Mouse (Mus musculus) skeletal muscle tissue, adult 2 months (tissue): Measurements from ENCODE around the gene Plcd4.
"Not testable (repeated sequence)": the region's sequence is repeated elsewhere in the genome, so short reads cannot be mapped to it uniquely, and the experiment has no call there.

Source experiments
- DNase-seq: peaks from one replicate; pipeline ENCODE4 v3.0.0-alpha.2; 2012; ENCODE audit warnings: low read depth, low spot score

The Plcd4 gene

GRCm38 (mm10) chr1:74542451-74542961, at the start of gene Plcd4:
TSS of gene Plcd4 (plus strand) at chr1:74542888.
- peak; percentile 79 for DNase-seq

- DNase-seq, result no peak
Observed at GRCm38 (mm10) chr1:74501106-74501505, 41.6 kb upstream of the Plcd4 start.

GRCm38 (mm10) chr1:74505393-74505720, 37.3 kb upstream of the Plcd4 start:
- DNase-seq, result no peak

GRCm38 (mm10) chr1:74505721-74506464, 36.8 kb upstream of the Plcd4 start, which contains the start of gene Cnot9:
TSS of gene Cnot9 (plus strand) at chr1:74506058.
- DNase-seq, result peak; percentile 99

GRCm38 (mm10) chr1:74506471-74506881, 36.2 kb upstream of the Plcd4 start:
- peak; percentile 8 for DNase-seq

- no peak for DNase-seq
Observed at GRCm38 (mm10) chr1:74507780-74508179, 34.9 kb upstream of the Plcd4 start.

GRCm38 (mm10) chr1:74511306-74511705, 31.4 kb upstream of the Plcd4 start:
- DNase-seq, result no peak

GRCm38 (mm10) chr1:74512999-74513398, 29.7 kb upstream of the Plcd4 start:
- not testable (repeated sequence) for DNase-seq

GRCm38 (mm10) chr1:74519875-74520274, 22.8 kb upstream of the Plcd4 start:
- DNase-seq, result no peak

GRCm38 (mm10) chr1:74524746-74525145, 17.9 kb upstream of the Plcd4 start:
- no peak for DNase-seq

- DNase-seq, result no peak
Observed at GRCm38 (mm10) chr1:74528589-74528988, 14.1 kb upstream of the Plcd4 start.

- peak; percentile 89 for DNase-seq
Observed at GRCm38 (mm10) chr1:74538650-74539049, 4.0 kb upstream of the Plcd4 start.

GRCm38 (mm10) chr1:74544184-74544583, 1.5 kb downstream of the Plcd4 start, which contains the start of gene Usp37:
TSS of gene Usp37 (minus strand) at chr1:74544284.
- no peak for DNase-seq

GRCm38 (mm10) chr1:74559061-74559460, 16.4 kb downstream of the Plcd4 start:
- DNase-seq, result no peak

- DNase-seq, result no peak
Observed at GRCm38 (mm10) chr1:74565834-74566233, 23.1 kb downstream of the Plcd4 start.

- no peak for DNase-seq
Observed at GRCm38 (mm10) chr1:74569739-74570719, 27.3 kb downstream of the Plcd4 start.

GRCm38 (mm10) chr1:74582621-74583020, 39.9 kb downstream of the Plcd4 start:
- no peak for DNase-seq

- DNase-seq, result peak; percentile 93
Observed at GRCm38 (mm10) chr1:74584616-74585398, 42.1 kb downstream of the Plcd4 start.

- DNase-seq, result no peak
Observed at GRCm38 (mm10) chr1:74587233-74587772, 44.6 kb downstream of the Plcd4 start.

GRCm38 (mm10) chr1:74587773-74588445, 45.2 kb downstream of the Plcd4 start, which contains the start of the genes Zfp142 and Bcs1l:
TSS of gene Zfp142 (minus strand) at chr1:74588246.
TSS of gene Bcs1l (plus strand) at chr1:74588289.
- peak; percentile 98 for DNase-seq
